10 mouse cellular contexts compared by ENCODE assay signal in genomic region chr7:98344361-98344760, GRCm38 (mm10). TPM values are rescaled to one million over a fixed set of nuclear protein-coding genes. Genes with fewer than 3 reads are reported as not detected.
DNase-seq lines count a peak whose midpoint lies in the region; ATAC-seq lines count a peak whose summit lies in the region.
"Had no signal": no experiment of that assay in that cellular context is flagged by ENCODE, and none has a peak within 500 bp of the region (broad histone marks: within the 10 kb centered on the region; RNA-seq: fewer than 3 reads in every experiment).

No protein-coding gene starts in this region.

- DNase-seq in cerebellum, postnatal 14 days: peak; percentile 58 to 79
- DNase-seq in cerebellum, adult 9-11 months: no peak
- DNase-seq in layer of hippocampus, postnatal 10 days (ENCODE audit: low spot score in 2 of 2): peak; percentile 51 to 61
- DNase-seq in layer of hippocampus, adult 9-11 months: no peak
- DNase-seq in adipocyte (ENCODE audit: low spot score): peak; percentile 32
- peak; percentile 72 to 74 for DNase-seq in kidney, postnatal 4 days
- DNase-seq in neural tube, embryonic 11.5 days (ENCODE audit: low spot score): peak; percentile 37
- no peak for DNase-seq in left cerebral cortex, adult 8-10 months (ENCODE audit: low spot score in 2 of 2)

- no peak overlapping the region for H3K4me3 ChIP-seq in neural tube, embryonic 11.5 days (ENCODE audit: low read depth, low read length)
- H3K4me3 ChIP-seq: heart, embryonic 13.5 days; megakaryocyte, embryonic 14.5 days had no signal

- ATAC-seq in neural tube, embryonic 11.5 days (ENCODE audit: insufficient read depth, low FRiP score, low TSS enrichment): no peak

- no peak overlapping the region for H3K4me2 ChIP-seq in neural tube, embryonic 11.5 days (ENCODE audit: low read depth)
- H3K4me2 ChIP-seq: heart, embryonic 13.5 days had no signal

- WGBS in neural tube, embryonic 11.5 days: 18% methylated on average over 3 of the region's 3 CpGs

- no peak overlapping the region for H3K9ac ChIP-seq in neural tube, embryonic 11.5 days (ENCODE audit: low read length)
- H3K9ac ChIP-seq: heart, embryonic 13.5 days had no signal

- H3K9me3 ChIP-seq in neural tube, embryonic 11.5 days (ENCODE audit: control insufficient read depth, low read length): no peaks in the 10 kb centered on the region
- H3K9me3 ChIP-seq: heart, embryonic 13.5 days; megakaryocyte, embryonic 14.5 days had no signal

- no peak overlapping the region for H3K27ac ChIP-seq in neural tube, embryonic 11.5 days (ENCODE audit: low read depth, low read length)
- H3K27ac ChIP-seq: heart, embryonic 13.5 days had no signal

- H3K36me3 ChIP-seq in neural tube, embryonic 11.5 days (ENCODE audit: control insufficient read depth, insufficient read depth, low read length): no peaks in the 10 kb centered on the region
- H3K36me3 ChIP-seq: heart, embryonic 13.5 days had no signal

- H3K4me1 ChIP-seq in neural tube, embryonic 11.5 days (ENCODE audit: control insufficient read depth, insufficient read depth, low read length): no peaks in the 10 kb centered on the region

- no peaks in the 10 kb centered on the region for H3K27me3 ChIP-seq in neural tube, embryonic 11.5 days (ENCODE audit: control insufficient read depth, insufficient read depth, low read length)

RNA-seq across cellular contexts. Expression of gene Tsku, which starts 16.8 kb away (rescaled TPM):
- 1 to 10 TPM; 6.3 to 7.1 TPM for total RNA-seq in layer of hippocampus, postnatal 10 days (2021)
- polyA plus RNA-seq in neural tube, embryonic 11.5 days (2014; fragmentation: Nextera tagmentation; extraction: Ambion mirVana): 10.8 and 11.3 TPM in 2 replicates
- 1 to 10 TPM; 2.4 to 4.2 (median 2.9) TPM for total RNA-seq in left cerebral cortex, adult 8-10 months (2022)

RNA-seq across cellular contexts. Expression of gene Acer3, which starts 23.4 kb away (rescaled TPM):
- total RNA-seq in layer of hippocampus, postnatal 10 days (2021): 10 to 100 TPM; 14.7 to 17.8 TPM
- 19.7 and 20.0 TPM in 2 replicates for polyA plus RNA-seq in neural tube, embryonic 11.5 days (2014; fragmentation: Nextera tagmentation; extraction: Ambion mirVana)
- 10 to 100 TPM; 25.1 to 27.2 (median 25.5) TPM for total RNA-seq in left cerebral cortex, adult 8-10 months (2022)

Comparison
In these comparisons a context has a peak if more than half of its experiments do, and no peak if none do; other contexts are left out.
1. DNase-seq: peak in cerebellum, postnatal 14 days (2 of 2), layer of hippocampus, postnatal 10 days (2 of 2), adipocyte (single experiment), kidney, postnatal 4 days (2 of 2) and neural tube, embryonic 11.5 days (single experiment); none in cerebellum, adult 9-11 months (single experiment), layer of hippocampus, adult 9-11 months (single experiment) and left cerebral cortex, adult 8-10 months (0 of 2).